8 mouse cellular contexts compared by ENCODE assay signal in the genomic region with DNA sequence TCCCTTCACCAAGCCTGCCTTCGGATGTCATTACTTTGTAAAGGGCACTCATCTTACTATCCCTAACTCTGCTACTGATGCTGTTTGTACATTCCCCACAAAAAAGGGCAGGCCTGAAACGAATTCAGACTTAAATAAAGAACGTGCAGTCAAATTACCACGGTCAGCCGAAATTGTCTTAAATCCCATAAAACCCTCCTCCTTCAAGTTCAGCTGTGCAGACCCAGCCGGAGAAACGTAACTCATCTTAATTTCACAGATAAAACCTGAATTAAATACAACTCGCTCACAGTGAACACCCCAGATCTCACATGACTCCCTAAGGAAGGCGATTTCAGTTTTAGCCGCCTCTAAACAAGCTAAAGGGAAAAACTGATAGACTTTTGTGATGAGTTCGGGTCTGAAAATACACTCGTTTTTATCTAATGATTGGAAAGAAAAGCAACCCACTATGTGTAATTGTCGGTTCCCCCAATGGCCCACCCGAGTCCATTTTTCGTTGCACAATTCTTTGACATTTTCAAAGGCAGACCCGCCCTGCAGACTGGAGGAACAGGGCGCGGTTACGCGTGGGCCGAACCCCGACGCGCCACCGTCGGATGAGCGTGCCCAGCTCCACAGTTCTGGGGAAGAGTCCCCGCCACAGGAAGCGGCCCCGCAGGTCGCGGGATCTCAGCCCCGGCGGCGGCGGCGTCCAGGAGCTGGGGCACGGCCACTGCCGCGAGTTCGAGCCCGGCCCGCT. TPM values are rescaled to one million over a fixed set of nuclear protein-coding genes. Genes with fewer than 3 reads are reported as not detected.
DNase-seq lines count a peak whose midpoint lies in the region; ATAC-seq lines count a peak whose summit lies in the region.

No protein-coding gene starts in this region.

- under 1% methylated on average over 42 of the region's 43 CpGs for WGBS in limb, embryonic 13.5 days
- 1% methylated on average over 43 of the region's 43 CpGs for WGBS in neural tube, embryonic 12.5 days

- H3K27ac ChIP-seq in limb, embryonic 13.5 days, result peak overlapping the region; percentile 88
- peak overlapping the region; percentile 74 for H3K27ac ChIP-seq in neural tube, embryonic 12.5 days

- H3K4me2 ChIP-seq in limb, embryonic 13.5 days (replicated peaks), result peak overlapping the region; percentile 79
- H3K4me2 ChIP-seq in neural tube, embryonic 12.5 days (replicated peaks), result peak overlapping the region; percentile 74

- peak; percentile 16 for DNase-seq in embryo, embryonic 9.5 days (ENCODE audit: extremely low spot score)
- no peak for DNase-seq in embryo, embryonic 11 days
- DNase-seq in 416B (ENCODE audit: low read depth), result peak; percentile 42
- no peak for DNase-seq in layer of hippocampus, adult 9-10 months (ENCODE audit: low spot score)
- DNase-seq in kidney, adult 8-10 months, result no peak

- peaks cover 40% of the 10 kb centered on the region for H3K36me3 ChIP-seq in erythroblast, embryonic 14.5 days (ENCODE audit: control insufficient read depth)
- H3K36me3 ChIP-seq in limb, embryonic 13.5 days, result peaks cover 24% of the 10 kb centered on the region
- H3K36me3 ChIP-seq in neural tube, embryonic 12.5 days, result peaks cover 18% of the 10 kb centered on the region

- H3K27me3 ChIP-seq in erythroblast, embryonic 14.5 days (ENCODE audit: control insufficient read depth), result no peaks in the 10 kb centered on the region
- no peaks in the 10 kb centered on the region for H3K27me3 ChIP-seq in limb, embryonic 13.5 days
- H3K27me3 ChIP-seq in neural tube, embryonic 12.5 days (replicated peaks), result no peaks in the 10 kb centered on the region

- ATAC-seq in limb, embryonic 13.5 days (ENCODE audit: low FRiP score, low read depth), result peak; percentile 70
- peak; percentile 42; the same call in 1 of the 2 replicates for ATAC-seq in neural tube, embryonic 12.5 days (ENCODE audit: low FRiP score, low read depth)

- peaks cover 5% of the 10 kb centered on the region for H3K9me3 ChIP-seq in erythroblast, embryonic 14.5 days (ENCODE audit: control insufficient read depth, low read length)
- H3K9me3 ChIP-seq in limb, embryonic 13.5 days, result no peaks in the 10 kb centered on the region
- peaks cover 4% of the 10 kb centered on the region; the same call in 1 of the 2 replicates for H3K9me3 ChIP-seq in neural tube, embryonic 12.5 days

- peak overlapping the region; percentile 94 for H3K9ac ChIP-seq in limb, embryonic 13.5 days
- peak overlapping the region; percentile 92 for H3K9ac ChIP-seq in neural tube, embryonic 12.5 days

- H3K4me1 ChIP-seq in erythroblast, embryonic 14.5 days (ENCODE audit: control insufficient read depth), result peaks cover 68% of the 10 kb centered on the region
- H3K4me1 ChIP-seq in limb, embryonic 13.5 days, result peaks cover 18% of the 10 kb centered on the region
- peaks cover 6% of the 10 kb centered on the region for H3K4me1 ChIP-seq in neural tube, embryonic 12.5 days

- H3K4me3 ChIP-seq in erythroblast, embryonic 14.5 days (replicated peaks), result peak overlapping the region; percentile 93
- peak overlapping the region; percentile 96 for H3K4me3 ChIP-seq in limb, embryonic 13.5 days
- H3K4me3 ChIP-seq in neural tube, embryonic 12.5 days, result peak overlapping the region; percentile 87

RNA-seq across cellular contexts. Expression of a gene that starts 0.5 kb away (rescaled TPM):
- polyA plus RNA-seq in erythroblast, embryonic 14.5 days (2012), result 1.0 and 1.2 TPM in 2 replicates
- polyA plus RNA-seq in limb, embryonic 13.5 days (2015; fragmentation: Nextera tagmentation; extraction: Ambion mirVana), result 187 and 193 TPM in 2 replicates
- 179 and 183 TPM in 2 replicates for polyA plus RNA-seq in neural tube, embryonic 12.5 days (2016; fragmentation: Nextera tagmentation; extraction: Ambion mirVana)

RNA-seq across cellular contexts. Expression of a gene that starts 9.1 kb away (rescaled TPM):
- polyA plus RNA-seq in erythroblast, embryonic 14.5 days (2012), result 62.6 and 71.3 TPM in 2 replicates
- 523 and 552 TPM in 2 replicates for polyA plus RNA-seq in limb, embryonic 13.5 days (2015; fragmentation: Nextera tagmentation; extraction: Ambion mirVana)
- polyA plus RNA-seq in neural tube, embryonic 12.5 days (2016; fragmentation: Nextera tagmentation; extraction: Ambion mirVana), result 470 and 511 TPM in 2 replicates

RNA-seq across cellular contexts. Expression of a gene that starts 16.4 kb away (rescaled TPM):
- 10.1 and 17.9 TPM in 2 replicates for polyA plus RNA-seq in erythroblast, embryonic 14.5 days (2012)
- polyA plus RNA-seq in limb, embryonic 13.5 days (2015; fragmentation: Nextera tagmentation; extraction: Ambion mirVana), result 73.4 and 75.5 TPM in 2 replicates
- polyA plus RNA-seq in neural tube, embryonic 12.5 days (2016; fragmentation: Nextera tagmentation; extraction: Ambion mirVana), result 82.6 and 85.0 TPM in 2 replicates

RNA-seq across cellular contexts. Expression of a gene that starts 50.0 kb away (rescaled TPM):
- polyA plus RNA-seq in erythroblast, embryonic 14.5 days (2012), result 54.9 and 73.6 TPM in 2 replicates
- 2.9 and 5.5 TPM in 2 replicates for polyA plus RNA-seq in limb, embryonic 13.5 days (2015; fragmentation: Nextera tagmentation; extraction: Ambion mirVana)
- polyA plus RNA-seq in neural tube, embryonic 12.5 days (2016; fragmentation: Nextera tagmentation; extraction: Ambion mirVana), result 5.4 and 6.7 TPM in 2 replicates

Comparison
In these comparisons a context has a peak if more than half of its experiments do, and no peak if none do; other contexts are left out.
1. DNase-seq: peak in embryo, embryonic 9.5 days (single experiment) and 416B (single experiment); none in embryo, embryonic 11 days (single experiment), layer of hippocampus, adult 9-10 months (single experiment) and kidney, adult 8-10 months (0 of 2).
2. RNA of a gene that starts 0.5 kb away (polyA plus RNA-seq): 187 to 193 TPM in limb, embryonic 13.5 days and 179 to 183 TPM in neural tube, embryonic 12.5 days; 1.0 to 1.2 TPM in erythroblast, embryonic 14.5 days; every median in the first group is over 10 times any median in the second.
3. Peak in every context shown above with its lines, with median percentiles within 50 percentile points of each other: H3K4me3 ChIP-seq.